Mouse (Mus musculus) limb, embryonic 11.5 days (tissue): ENCODE results near the gene Il10ra. TPM values are rescaled to one million over a fixed set of nuclear protein-coding genes. Genes with fewer than 3 reads are reported as not detected.

ENCODE experiments used
- ATAC-seq: fragments of 200-750 bp; cut with Nextera tagmentation; 2 replicates; pipeline ENCODE4 v1.8.0; 2017; ENCODE audit warnings: low read depth; ENCODE audit not compliant: insufficient number of reproducible peaks, low FRiP score, low TSS enrichment
- DNase-seq: peaks from one replicate; pipeline ENCODE4 v3.0.0-alpha.2; 2015; ENCODE audit warnings: low spot score
- H3K27ac ChIP-seq: fragments of 300-500 bp; sonication (generic); replicated peaks from 2 replicates; pipeline ENCODE4 v1.5.1; 2014; ENCODE audit warnings: low read depth, mild to moderate bottlenecking, low read length
- H3K27me3 ChIP-seq: fragments of 300-500 bp; sonication (generic); 2 replicates; pipeline ENCODE4 v1.6.1; 2014; ENCODE audit warnings: mild to moderate bottlenecking, low read length, mixed read lengths; ENCODE audit not compliant: control insufficient read depth, insufficient read depth
- H3K36me3 ChIP-seq: fragments of 300-500 bp; sonication (generic); 2 replicates; pipeline ENCODE4 v1.6.1; 2014; ENCODE audit warnings: mild to moderate bottlenecking, low read length, moderate library complexity, mixed read lengths; ENCODE audit not compliant: control insufficient read depth, insufficient read depth
- H3K4me1 ChIP-seq: fragments of 300-500 bp; sonication (generic); 2 replicates; pipeline ENCODE4 v1.6.1; 2014; ENCODE audit warnings: low read length, mixed read lengths; ENCODE audit not compliant: control insufficient read depth, insufficient read depth
- H3K4me2 ChIP-seq: fragments of 300-500 bp; sonication (generic); 2 replicates; pipeline ENCODE4 v1.6.1; 2014; ENCODE audit warnings: low read depth, mild to moderate bottlenecking, moderate library complexity; ENCODE audit not compliant: severe bottlenecking
- H3K4me3 ChIP-seq: fragments of 300-500 bp; sonication (generic); 2 replicates; pipeline ENCODE4 v1.5.1; 2014; ENCODE audit warnings: low read depth, low read length
- H3K9ac ChIP-seq: fragments of 300-500 bp; sonication (generic); 2 replicates; pipeline ENCODE4 v1.6.1; 2014; ENCODE audit warnings: mild to moderate bottlenecking, low read length
- H3K9me3 ChIP-seq: fragments of 300-500 bp; sonication (generic); 2 replicates; pipeline ENCODE4 v1.6.1; 2016; ENCODE audit warnings: low read length; ENCODE audit not compliant: control insufficient read depth
- WGBS: fragments of 180-500 bp; shearing (Covaris S2); extraction: QIAGEN DNeasy Blood & Tissue Kit; methylation state at CpG from one replicate; pipeline ENCODE4 v1.1.7; 2014; 5-methylcytosine and 5-hydroxymethylcytosine counted together
- microRNA-seq: library from miRNA; unstranded; fragments of <30 nt; microRNA quantifications from one replicate; pipeline ENCODE4, GENCODE M21; 2016
- polyA plus RNA-seq: library from polyadenylated mRNA; unstranded; fragments of >200 nt; fragmentation: Nextera tagmentation; extraction: Ambion mirVana; gene quantifications from 2 replicates; pipeline ENCODE4 v1.2.1, GENCODE M21; 2014

Il10ra gene
- polyA plus RNA-seq, 1 experiment from 2014 or later, result 0.53 TPM

GRCm38 (mm10) chr9:45206121-45206520 is 62.8 kb downstream of the Il10ra start:
- DNase-seq (no peak), ATAC-seq (no peak)
- H3K27ac ChIP-seq, result no peak overlapping the region
- H3K36me3 ChIP-seq, result no peaks in the 10 kb centered on the region
- no peak overlapping the region for H3K4me2 ChIP-seq
- no peak overlapping the region for H3K4me3 ChIP-seq
- peaks cover 5% of the 10 kb centered on the region; the same call in 1 of the 2 replicates for H3K4me1 ChIP-seq
- no peaks in the 10 kb centered on the region for H3K9me3 ChIP-seq
- no peak overlapping the region for H3K9ac ChIP-seq
- WGBS, result 72% methylated on average over 4 of the region's 4 CpGs
- no peaks in the 10 kb centered on the region for H3K27me3 ChIP-seq

DNA sequence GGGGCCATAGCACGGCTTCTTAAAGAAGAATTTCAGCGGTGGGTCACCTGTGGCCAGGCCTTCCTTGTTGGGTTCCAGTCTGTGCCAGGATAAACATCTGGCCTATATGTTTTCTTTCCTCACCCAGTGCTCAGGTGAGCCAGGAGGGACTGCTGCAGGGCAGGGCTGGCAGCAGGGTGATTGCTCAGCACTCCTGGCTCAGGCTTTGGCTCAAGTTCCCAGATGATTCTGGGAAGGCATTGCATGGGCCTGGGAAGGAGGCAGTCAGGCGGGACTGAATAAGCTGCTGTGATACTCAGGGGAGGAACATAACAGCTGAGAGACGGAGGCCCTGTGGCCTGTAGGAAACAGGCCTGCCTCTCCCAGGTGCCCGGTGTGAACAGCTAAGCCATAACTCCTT is 63.8 kb downstream of the Il10ra start:
- Histone ChIP-seq H3K4me3 (no peak overlapping the region), H3K36me3 (no peaks in the 10 kb centered on the region), H3K4me2 (no peak overlapping the region), H3K9ac (no peak overlapping the region), H3K27me3 (no peaks in the 10 kb centered on the region), H3K27ac (no peak overlapping the region), H3K9me3 (no peaks in the 10 kb centered on the region), H3K4me1 (peaks cover 5% of the 10 kb centered on the region; the same call in 1 of the 2 replicates)
- ATAC-seq (no peak), DNase-seq (no peak)
- WGBS, result 81% methylated on average over 5 of the region's 5 CpGs

Small RNA genes lying within 50 kb of the gene (microRNA-seq; reads per million reads assigned to microRNA genes)
- gene Mir7086, result not detected

Other genes with a start within 250 kb of the Il10ra start
- gene Mpzl2, start 229.3 kb downstream of the Il10ra start, polyA plus RNA-seq, result 11.6 and 14.1 TPM in 2 replicates
- 2.3 and 2.6 TPM in 2 replicates for gene Mpzl3, start 214.0 kb downstream of the Il10ra start, polyA plus RNA-seq
- gene Jaml, start 190.0 kb downstream of the Il10ra start, polyA plus RNA-seq, result 2.1 and 2.6 TPM in 2 replicates
- gene Scn2b, start 151.4 kb downstream of the Il10ra start, polyA plus RNA-seq, result 8.0 and 9.3 TPM in 2 replicates
- 0.24 and 0.35 TPM in 2 replicates for gene Scn4b, start 130.8 kb downstream of the Il10ra start, polyA plus RNA-seq
- gene BC049352, start 87.1 kb downstream of the Il10ra start, polyA plus RNA-seq, result not detected in 2 replicates
- gene Tmprss4, start 65.1 kb downstream of the Il10ra start, polyA plus RNA-seq, result 0.16 and 0.18 TPM in 2 replicates
- 0.63 and 0.77 TPM in 2 replicates for gene Tmprss13, start 50.0 kb upstream of the Il10ra start, polyA plus RNA-seq
- gene Fxyd6, start 101.0 kb upstream of the Il10ra start, polyA plus RNA-seq, result 74.7 and 84.9 TPM in 2 replicates
- gene Fxyd2, start 130.5 kb upstream of the Il10ra start, polyA plus RNA-seq, result 0.56 and 0.91 TPM in 2 replicates
- gene Dscaml1, start 157.5 kb upstream of the Il10ra start, polyA plus RNA-seq, result 0.11 and 0.44 TPM in 2 replicates